Mouse (Mus musculus): ENCODE data around the gene Gm20388. TPM values are rescaled to one million over a fixed set of nuclear protein-coding genes. Genes with fewer than 3 reads are reported as not detected.

Gene Gm20388
- polyA plus RNA-seq, 1 experiment from 2014 or later = 1.7 TPM

- no peak overlapping the region for H3K4me3 ChIP-seq
- peaks cover 35% of the 10 kb centered on the region; the same call in 1 of the 2 replicates for H3K36me3 ChIP-seq
- peaks cover 43% of the 10 kb centered on the region for H3K4me1 ChIP-seq (replicated peaks)
- no peak for DNase-seq (ENCODE audit: low spot score)
- 76% methylated on average over 14 of the region's 14 CpGs for WGBS
- no peaks in the 10 kb centered on the region for H3K9me3 ChIP-seq
- no peak overlapping the region for H3K27ac ChIP-seq
- no peaks in the 10 kb centered on the region for H3K27me3 ChIP-seq (ENCODE audit: insufficient read depth, poor library complexity, severe bottlenecking)
Observed at GRCm38 (mm10) chr8:122635878-122636802, 2725.5 kb downstream of the Gm20388 start.

- H3K4me1 ChIP-seq (replicated peaks) = peaks cover 49% of the 10 kb centered on the region
Observed at GRCm38 (mm10) chr8:122636803-122637175, 2726.1 kb downstream of the Gm20388 start.

GRCm38 (mm10) chr8:122637230-122637629, 2726.6 kb downstream of the Gm20388 start:
- Histone ChIP-seq H3K4me1 (replicated peaks) (peaks cover 50% of the 10 kb centered on the region), H3K4me3 (no peak overlapping the region), H3K36me3 (peaks cover 35% of the 10 kb centered on the region; the same call in 1 of the 2 replicates), H3K27ac (no peak overlapping the region), H3K9me3 (no peaks in the 10 kb centered on the region), H3K27me3 (ENCODE audit: insufficient read depth, poor library complexity, severe bottlenecking) (no peaks in the 10 kb centered on the region)
- WGBS = 88% methylated on average over 9 of the region's 9 CpGs
- no peak for DNase-seq (ENCODE audit: low spot score)

More at GRCm38 (mm10) chr8:122636803-122637175, 2726.1 kb downstream of the Gm20388 start:
- no peak overlapping the region for H3K4me3 ChIP-seq
- no peaks in the 10 kb centered on the region for H3K9me3 ChIP-seq
- peaks cover 35% of the 10 kb centered on the region; the same call in 1 of the 2 replicates for H3K36me3 ChIP-seq
- 75% methylated on average over 9 of the region's 9 CpGs for WGBS
- H3K27ac ChIP-seq = no peak overlapping the region
- H3K27me3 ChIP-seq (ENCODE audit: insufficient read depth, poor library complexity, severe bottlenecking) = no peaks in the 10 kb centered on the region
- DNase-seq (ENCODE audit: low spot score) = no peak

GRCm38 (mm10) chr8:122638601-122639000, 2728.0 kb downstream of the Gm20388 start:
- Histone ChIP-seq H3K27ac (peak overlapping the region; percentile 76), H3K4me1 (replicated peaks) (peaks cover 55% of the 10 kb centered on the region), H3K36me3 (peaks cover 27% of the 10 kb centered on the region; the same call in 1 of the 2 replicates), H3K4me3 (no peak overlapping the region), H3K27me3 (ENCODE audit: insufficient read depth, poor library complexity, severe bottlenecking) (peaks cover 8% of the 10 kb centered on the region; the same call in 1 of the 2 replicates), H3K9me3 (no peaks in the 10 kb centered on the region)
- WGBS = 75% methylated on average over 16 of the region's 16 CpGs
- no peak for DNase-seq (ENCODE audit: low spot score)

GRCm38 (mm10) chr8:122639521-122640248, 2729.0 kb downstream of the Gm20388 start:
- DNase-seq (ENCODE audit: low spot score) = peak; percentile 62
- Histone ChIP-seq H3K9me3 (no peaks in the 10 kb centered on the region), H3K4me1 (replicated peaks) (peaks cover 62% of the 10 kb centered on the region), H3K27me3 (ENCODE audit: insufficient read depth, poor library complexity, severe bottlenecking) (peaks cover 8% of the 10 kb centered on the region; the same call in 1 of the 2 replicates), H3K4me3 (no peak overlapping the region), H3K27ac (peak overlapping the region; percentile 76), H3K36me3 (peaks cover 17% of the 10 kb centered on the region; the same call in 1 of the 2 replicates)
- WGBS = 39% methylated on average over 16 of the region's 16 CpGs

- H3K4me1 ChIP-seq (replicated peaks) = peaks cover 63% of the 10 kb centered on the region
Observed at GRCm38 (mm10) chr8:122640825-122641224, 2730.2 kb downstream of the Gm20388 start.

GRCm38 (mm10) chr8:122641406-122641805, 2730.8 kb downstream of the Gm20388 start:
- Histone ChIP-seq H3K4me1 (replicated peaks) (peaks cover 60% of the 10 kb centered on the region), H3K27me3 (ENCODE audit: insufficient read depth, poor library complexity, severe bottlenecking) (peaks cover 8% of the 10 kb centered on the region; the same call in 1 of the 2 replicates), H3K9me3 (no peaks in the 10 kb centered on the region), H3K27ac (no peak overlapping the region), H3K4me3 (no peak overlapping the region), H3K36me3 (0 out of 2 replicates have a peak, but pooled peaks cover 4% of the 10 kb centered on the region)
- 83% methylated on average over 15 of the region's 15 CpGs for WGBS
- DNase-seq (ENCODE audit: low spot score) = no peak

More at GRCm38 (mm10) chr8:122640825-122641224, 2730.2 kb downstream of the Gm20388 start:
- peaks cover 8% of the 10 kb centered on the region; the same call in 1 of the 2 replicates for H3K27me3 ChIP-seq (ENCODE audit: insufficient read depth, poor library complexity, severe bottlenecking)
- DNase-seq (ENCODE audit: low spot score) = no peak
- no peaks in the 10 kb centered on the region for H3K9me3 ChIP-seq
- H3K27ac ChIP-seq = peak overlapping the region; percentile 30; the same call in 1 of the 2 replicates
- WGBS = 87% methylated on average over 4 of the region's 4 CpGs
- 0 out of 2 replicates have a peak, but pooled peaks cover 6% of the 10 kb centered on the region for H3K36me3 ChIP-seq
- no peak overlapping the region for H3K4me3 ChIP-seq

GRCm38 (mm10) chr8:122642071-122642470, 2731.4 kb downstream of the Gm20388 start:
- Histone ChIP-seq H3K27me3 (ENCODE audit: insufficient read depth, poor library complexity, severe bottlenecking) (peaks cover 8% of the 10 kb centered on the region; the same call in 1 of the 2 replicates), H3K36me3 (no peaks in the 10 kb centered on the region), H3K4me1 (replicated peaks) (peaks cover 54% of the 10 kb centered on the region), H3K27ac (no peak overlapping the region; the same call in 1 of the 2 replicates), H3K4me3 (no peak overlapping the region), H3K9me3 (no peaks in the 10 kb centered on the region)
- no peak for DNase-seq (ENCODE audit: low spot score)
- WGBS = 80% methylated on average over 9 of the region's 9 CpGs

- DNase-seq (ENCODE audit: low spot score) = no peak
- Histone ChIP-seq H3K36me3 (peaks cover 7% of the 10 kb centered on the region; the same call in 1 of the 2 replicates), H3K27me3 (ENCODE audit: insufficient read depth, poor library complexity, severe bottlenecking) (peaks cover 8% of the 10 kb centered on the region; the same call in 1 of the 2 replicates), H3K4me1 (replicated peaks) (peaks cover 49% of the 10 kb centered on the region), H3K9me3 (no peaks in the 10 kb centered on the region), H3K27ac (no peak overlapping the region), H3K4me3 (no peak overlapping the region)
- WGBS = 77% methylated on average over 6 of the region's 6 CpGs
Observed at GRCm38 (mm10) chr8:122644175-122644954, 2733.7 kb downstream of the Gm20388 start.

- peaks cover 11% of the 10 kb centered on the region; the same call in 1 of the 2 replicates for H3K36me3 ChIP-seq
- no peaks in the 10 kb centered on the region for H3K9me3 ChIP-seq
- DNase-seq (ENCODE audit: low spot score) = no peak
- WGBS = 88% methylated on average over 16 of the region's 16 CpGs
- no peak overlapping the region for H3K27ac ChIP-seq
- H3K27me3 ChIP-seq (ENCODE audit: insufficient read depth, poor library complexity, severe bottlenecking) = peaks cover 13% of the 10 kb centered on the region; the same call in 1 of the 2 replicates
- no peak overlapping the region for H3K4me3 ChIP-seq
- peaks cover 43% of the 10 kb centered on the region for H3K4me1 ChIP-seq (replicated peaks)
Observed at GRCm38 (mm10) chr8:122646337-122646736, 2735.7 kb downstream of the Gm20388 start.

- peaks cover 54% of the 10 kb centered on the region for H3K4me1 ChIP-seq (replicated peaks)
- H3K36me3 ChIP-seq = peaks cover 11% of the 10 kb centered on the region; the same call in 1 of the 2 replicates
- H3K27me3 ChIP-seq (ENCODE audit: insufficient read depth, poor library complexity, severe bottlenecking) = peaks cover 5% of the 10 kb centered on the region; the same call in 1 of the 2 replicates
- DNase-seq (ENCODE audit: low spot score) = no peak
- no peak overlapping the region for H3K4me3 ChIP-seq
- 70% methylated on average over 15 of the region's 15 CpGs for WGBS
- no peaks in the 10 kb centered on the region for H3K9me3 ChIP-seq
- H3K27ac ChIP-seq = 0 out of 2 replicates have a peak overlapping the region, but pooled peaks have one; percentile 20
Observed at GRCm38 (mm10) chr8:122648192-122648970, 2737.7 kb downstream of the Gm20388 start.

Data from hindbrain, embryonic 10.5 days (tissue).